Mouse (Mus musculus) fibroblast of lung, adult 2 months (primary cell): ENCODE results near the gene Gm5346.
"Not testable (repeated sequence)": the region's sequence is repeated elsewhere in the genome, so short reads cannot be mapped to it uniquely, and the experiment has no call there.

Source experiments
- DNase-seq: peaks from one replicate; pipeline ENCODE4 v3.0.0-alpha.2; 2011; ENCODE audit warnings: low read depth

Gene Gm5346

GRCm38 (mm10) chr8:43627176-43627575 lies at the start of gene Gm5346:
Gene Gm5346 (minus strand): TSS chr8:43627276.
- no peak for DNase-seq

DNA sequence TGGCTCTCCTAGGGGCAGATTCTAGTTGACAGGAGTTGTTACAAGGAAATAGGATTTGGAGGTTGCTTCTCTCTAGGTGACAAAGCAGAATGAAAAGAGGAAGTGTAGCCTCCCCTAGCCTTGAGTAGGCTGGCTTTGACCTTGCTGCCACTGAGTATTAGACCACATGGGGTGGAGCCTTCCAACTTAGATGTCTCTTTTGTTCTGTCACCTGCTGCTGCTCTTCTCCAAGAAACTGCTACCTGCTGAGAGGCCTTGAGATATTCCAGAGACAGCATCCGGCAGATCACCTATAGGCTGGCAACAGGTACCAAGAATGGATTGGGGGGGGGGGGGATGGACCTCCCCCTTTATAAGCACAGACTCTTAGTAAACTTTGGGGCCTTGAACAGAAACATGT lies 11.0 kb downstream of the Gm5346 start:
- DNase-seq: no peak

DNA sequence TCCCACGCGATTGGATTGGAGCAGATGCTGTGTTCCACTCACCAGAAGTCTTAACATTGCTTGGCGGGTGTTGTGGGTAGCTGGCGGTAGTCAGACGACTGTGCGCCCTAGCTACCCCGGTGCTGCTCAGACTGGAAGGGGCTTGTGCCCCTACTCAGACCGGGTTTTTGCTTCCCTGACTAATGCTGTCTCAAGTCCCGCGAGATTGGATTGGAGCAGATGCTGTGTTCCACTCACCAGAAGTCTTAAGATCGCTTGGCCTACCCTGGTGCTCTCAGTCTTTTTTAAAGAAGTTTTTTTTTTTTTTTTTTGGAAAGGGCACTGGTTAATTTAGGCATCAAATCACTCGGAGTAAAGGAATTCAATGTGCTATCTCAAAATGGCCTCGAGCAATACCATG lies 23.4 kb downstream of the Gm5346 start:
- not testable (repeated sequence) for DNase-seq

GRCm38 (mm10) chr8:43603166-43603565 lies 23.9 kb downstream of the Gm5346 start:
- DNase-seq: not testable (repeated sequence)

GRCm38 (mm10) chr8:43576607-43577006 lies 50.5 kb downstream of the Gm5346 start, which contains the start of gene Adam26a:
Gene Adam26a (minus strand): TSS chr8:43576707.
- not testable (repeated sequence) for DNase-seq
